Mouse (Mus musculus): ENCODE measurements around the gene Vsnl1. TPM values are rescaled to one million over a fixed set of nuclear protein-coding genes. Genes with fewer than 3 reads are reported as not detected.

The Vsnl1 gene
- polyA plus RNA-seq, 1 experiment, result 1.9 TPM

- Histone ChIP-seq H3K4me1 (ENCODE audit: control insufficient read depth, insufficient read depth, low read length) (no peaks in the 10 kb centered on the region), H3K27ac (ENCODE audit: insufficient read depth, low read length) (no peak overlapping the region), H3K4me3 (ENCODE audit: insufficient read depth, low read length) (no peak overlapping the region)
- no peak for TF ChIP-seq CTCF (IDR thresholded peaks at IDR 0.05; ENCODE audit: borderline replicate concordance, insufficient read depth, low read length)
- TF ChIP-seq POLR2A (IDR thresholded peaks at IDR 0.05; ENCODE audit: low read depth, low read length), result no peak
Observed at GRCm38 (mm10) chr12:11349870-11350269, 86.5 kb downstream of the Vsnl1 start.

- H3K27ac ChIP-seq (ENCODE audit: insufficient read depth, low read length), result no peak overlapping the region
- H3K4me1 ChIP-seq (ENCODE audit: control insufficient read depth, insufficient read depth, low read length), result no peaks in the 10 kb centered on the region
- no peak overlapping the region for H3K4me3 ChIP-seq (ENCODE audit: insufficient read depth, low read length)
- TF ChIP-seq CTCF (IDR thresholded peaks at IDR 0.05; ENCODE audit: borderline replicate concordance, insufficient read depth, low read length) (no peak), POLR2A (IDR thresholded peaks at IDR 0.05; ENCODE audit: low read depth, low read length) (no peak)
Observed at GRCm38 (mm10) chr12:11348423-11348822, 88.0 kb downstream of the Vsnl1 start.

GRCm38 (mm10) chr12:11345963-11346362 lies 90.5 kb downstream of the Vsnl1 start:
- TF ChIP-seq CTCF (IDR thresholded peaks at IDR 0.05; ENCODE audit: borderline replicate concordance, insufficient read depth, low read length) (no peak), POLR2A (IDR thresholded peaks at IDR 0.05; ENCODE audit: low read depth, low read length) (no peak)
- H3K27ac ChIP-seq (ENCODE audit: insufficient read depth, low read length), result no peak overlapping the region
- H3K4me3 ChIP-seq (ENCODE audit: insufficient read depth, low read length), result no peak overlapping the region
- peaks cover 4% of the 10 kb centered on the region for H3K4me1 ChIP-seq (ENCODE audit: control insufficient read depth, insufficient read depth, low read length)

- Histone ChIP-seq H3K4me3 (ENCODE audit: insufficient read depth, low read length) (no peak overlapping the region), H3K27ac (ENCODE audit: insufficient read depth, low read length) (no peak overlapping the region), H3K4me1 (ENCODE audit: control insufficient read depth, insufficient read depth, low read length) (peaks cover 4% of the 10 kb centered on the region)
- TF ChIP-seq POLR2A (IDR thresholded peaks at IDR 0.05; ENCODE audit: low read depth, low read length) (no peak), CTCF (IDR thresholded peaks at IDR 0.05; ENCODE audit: borderline replicate concordance, insufficient read depth, low read length) (no peak)
Observed at GRCm38 (mm10) chr12:11342020-11342600, 94.3 kb downstream of the Vsnl1 start.

GRCm38 (mm10) chr12:11338251-11338650 lies 98.2 kb downstream of the Vsnl1 start:
- Histone ChIP-seq H3K27ac (ENCODE audit: insufficient read depth, low read length) (no peak overlapping the region), H3K4me3 (ENCODE audit: insufficient read depth, low read length) (no peak overlapping the region), H3K4me1 (ENCODE audit: control insufficient read depth, insufficient read depth, low read length) (peaks cover 4% of the 10 kb centered on the region)
- TF ChIP-seq POLR2A (IDR thresholded peaks at IDR 0.05; ENCODE audit: low read depth, low read length), result no peak
- TF ChIP-seq CTCF (IDR thresholded peaks at IDR 0.05; ENCODE audit: borderline replicate concordance, insufficient read depth, low read length), result no peak

GRCm38 (mm10) chr12:11336845-11337244 lies 99.6 kb downstream of the Vsnl1 start:
- Histone ChIP-seq H3K4me3 (ENCODE audit: insufficient read depth, low read length) (no peak overlapping the region), H3K4me1 (ENCODE audit: control insufficient read depth, insufficient read depth, low read length) (peaks cover 2% of the 10 kb centered on the region), H3K27ac (ENCODE audit: insufficient read depth, low read length) (no peak overlapping the region)
- no peak for TF ChIP-seq POLR2A (IDR thresholded peaks at IDR 0.05; ENCODE audit: low read depth, low read length)

GRCm38 (mm10) chr12:11326483-11326882 lies 109.9 kb downstream of the Vsnl1 start:
- no peak overlapping the region for H3K4me3 ChIP-seq (ENCODE audit: insufficient read depth, low read length)
- H3K4me1 ChIP-seq (ENCODE audit: control insufficient read depth, insufficient read depth, low read length), result no peaks in the 10 kb centered on the region
- no peak overlapping the region for H3K27ac ChIP-seq (ENCODE audit: insufficient read depth, low read length)
- TF ChIP-seq CTCF (IDR thresholded peaks at IDR 0.05; ENCODE audit: borderline replicate concordance, insufficient read depth, low read length), result no peak
- no peak for TF ChIP-seq POLR2A (IDR thresholded peaks at IDR 0.05; ENCODE audit: low read depth, low read length)

- no peak overlapping the region for H3K27ac ChIP-seq (ENCODE audit: insufficient read depth, low read length)
- H3K4me1 ChIP-seq (ENCODE audit: control insufficient read depth, insufficient read depth, low read length), result no peaks in the 10 kb centered on the region
- TF ChIP-seq CTCF (IDR thresholded peaks at IDR 0.05; ENCODE audit: borderline replicate concordance, insufficient read depth, low read length), result no peak
- no peak for TF ChIP-seq POLR2A (IDR thresholded peaks at IDR 0.05; ENCODE audit: low read depth, low read length)
- no peak overlapping the region for H3K4me3 ChIP-seq (ENCODE audit: insufficient read depth, low read length)
Observed at GRCm38 (mm10) chr12:11324480-11324879, 111.9 kb downstream of the Vsnl1 start.

- TF ChIP-seq POLR2A (IDR thresholded peaks at IDR 0.05; ENCODE audit: low read depth, low read length) (no peak), CTCF (IDR thresholded peaks at IDR 0.05; ENCODE audit: borderline replicate concordance, insufficient read depth, low read length) (no peak)
- Histone ChIP-seq H3K4me1 (ENCODE audit: control insufficient read depth, insufficient read depth, low read length) (peaks cover 4% of the 10 kb centered on the region; the same call in 1 of the 2 replicates), H3K27ac (ENCODE audit: insufficient read depth, low read length) (no peak overlapping the region), H3K4me3 (ENCODE audit: insufficient read depth, low read length) (no peak overlapping the region)
Observed at GRCm38 (mm10) chr12:11317671-11318070, 118.7 kb downstream of the Vsnl1 start.

GRCm38 (mm10) chr12:11313840-11314239 lies 122.6 kb downstream of the Vsnl1 start:
- no peak for TF ChIP-seq CTCF (IDR thresholded peaks at IDR 0.05; ENCODE audit: borderline replicate concordance, insufficient read depth, low read length)
- TF ChIP-seq POLR2A (IDR thresholded peaks at IDR 0.05; ENCODE audit: low read depth, low read length), result no peak
- Histone ChIP-seq H3K4me3 (ENCODE audit: insufficient read depth, low read length) (no peak overlapping the region), H3K4me1 (ENCODE audit: control insufficient read depth, insufficient read depth, low read length) (peaks cover 4% of the 10 kb centered on the region; the same call in 1 of the 2 replicates), H3K27ac (ENCODE audit: insufficient read depth, low read length) (no peak overlapping the region)

Data from embryonic fibroblast, embryonic 13.5 days (primary cell).